Mouse (Mus musculus) bone marrow, adult 2 months (tissue): ENCODE results near the gene Slc7a5.

Experiments
- CTCF ChIP-seq: fragments of 200-500 bp; IDR thresholded peaks from 2 replicates; pipeline ENCODE4 v1.5.1; 2011; ENCODE audit warnings: low read length, control low read depth; ENCODE audit not compliant: control insufficient read depth, insufficient read depth
- POLR2A ChIP-seq: fragments of 200-500 bp; IDR thresholded peaks from 2 replicates; pipeline ENCODE4 v1.6.1; 2011; ENCODE audit warnings: low read depth, mild to moderate bottlenecking, control low read depth, low read length, borderline replicate concordance; ENCODE audit not compliant: control insufficient read depth

DNA sequence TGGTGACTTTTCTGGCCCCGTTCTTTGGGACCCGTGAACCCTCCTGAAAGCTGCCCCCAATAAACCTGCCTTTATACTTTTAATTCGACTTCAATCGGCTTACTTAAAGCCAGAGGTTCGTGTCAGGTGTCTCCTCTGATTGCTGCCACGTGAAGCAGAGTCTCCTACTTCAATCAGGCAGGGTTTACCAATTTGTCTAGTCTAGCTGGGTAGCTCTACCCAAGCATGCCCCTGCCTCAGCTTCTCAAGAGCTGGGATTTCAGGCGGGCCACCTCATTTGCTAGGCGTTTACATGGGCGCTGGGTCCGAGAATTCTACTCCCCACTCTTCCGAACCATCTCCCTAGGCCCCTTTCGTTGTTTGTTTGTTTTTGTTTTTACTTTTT is 57.1 kb downstream of the Slc7a5 start:
- TF ChIP-seq CTCF (no peak), POLR2A (no peak)
